In the genomic region with DNA sequence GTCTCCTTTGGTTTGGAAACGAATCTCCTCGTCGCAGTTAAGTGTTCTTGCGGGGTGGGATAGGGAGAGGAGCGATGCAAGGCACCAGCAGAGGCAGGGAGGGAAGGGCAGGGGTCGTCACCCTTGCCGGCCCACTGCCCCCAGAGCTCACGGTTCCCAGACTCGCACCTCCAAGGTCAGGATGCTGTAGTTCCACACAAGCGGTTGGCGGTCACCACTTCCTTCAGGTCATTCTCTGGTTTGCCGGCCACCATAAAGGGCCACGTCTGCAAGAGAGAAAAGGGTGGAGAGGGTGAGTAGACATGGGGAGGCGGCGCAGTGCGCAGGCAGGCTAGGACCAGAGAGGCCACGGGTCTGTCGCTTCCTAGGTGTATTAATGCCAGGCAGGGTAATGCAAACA, we compare ENCODE assay signal across 11 mouse cellular contexts. TPM values are rescaled to one million over a fixed set of nuclear protein-coding genes. Genes with fewer than 3 reads are reported as not detected.
DNase-seq lines count a peak whose midpoint lies in the region; ATAC-seq and TF ChIP-seq lines count a peak whose summit lies in the region.
"Had no signal": no experiment of that assay in that cellular context is flagged by ENCODE, and none has a peak within 500 bp of the region (broad histone marks: within the 10 kb centered on the region; RNA-seq: fewer than 3 reads in every experiment).

No protein-coding gene starts in this region.

- H3K36me3 ChIP-seq in kidney, embryonic 14.5 days (ENCODE audit: control insufficient read depth, insufficient read depth, low read length): no peaks in the 10 kb centered on the region
- no peaks in the 10 kb centered on the region for H3K36me3 ChIP-seq in embryonic facial prominence, embryonic 10.5 days (replicated peaks)
- H3K36me3 ChIP-seq in intestine, embryonic 14.5 days (ENCODE audit: control insufficient read depth, insufficient read depth, low read length): 0 out of 2 replicates have a peak, but pooled peaks cover 6% of the 10 kb centered on the region
- no peaks in the 10 kb centered on the region for H3K36me3 ChIP-seq in lung, postnatal 0 days (ENCODE audit: insufficient read depth, low read length)

- H3K27ac ChIP-seq in kidney, embryonic 14.5 days (ENCODE audit: low read depth, low read length): peak overlapping the region; percentile 98
- H3K27ac ChIP-seq in embryonic facial prominence, embryonic 10.5 days (replicated peaks): no peak overlapping the region
- peak overlapping the region; percentile 99 for H3K27ac ChIP-seq in intestine, embryonic 14.5 days (ENCODE audit: low read depth)
- H3K27ac ChIP-seq in lung, postnatal 0 days (ENCODE audit: low read length): peak overlapping the region; percentile 85

- TF ChIP-seq EP300 in lung, postnatal 0 days (IDR thresholded peaks at IDR 0.05): no peak

- H3K9ac ChIP-seq in kidney, embryonic 14.5 days (ENCODE audit: low read depth, low read length): peak overlapping the region; percentile 97
- H3K9ac ChIP-seq in intestine, embryonic 14.5 days (ENCODE audit: low read length): peak overlapping the region; percentile 100
- H3K9ac ChIP-seq in lung, postnatal 0 days (replicated peaks; ENCODE audit: low read depth): peak overlapping the region; percentile 60

- no peak for DNase-seq in kidney, adult 8-10 months
- DNase-seq in embryonic facial prominence, embryonic 10.5 days (ENCODE audit: low spot score): peak; percentile 50
- DNase-seq in intestine, embryonic 14.5 days (ENCODE audit: low spot score): peak; percentile 74
- DNase-seq in lung, postnatal 0 days (ENCODE audit: low spot score): peak; percentile 40
- no peak for DNase-seq in gastrocnemius, postnatal 25 days
- DNase-seq in right cerebral cortex, postnatal 25 days: no peak
- DNase-seq in urinary bladder, adult 18-20 months (ENCODE audit: low spot score in 2 of 2): no peak
- DNase-seq: gastrocnemius, postnatal 10 days; layer of hippocampus, adult 9-11 months had no signal

- TF ChIP-seq CTCF in lung, postnatal 0 days (IDR thresholded peaks at IDR 0.05): no peak

- H3K4me3 ChIP-seq in kidney, embryonic 14.5 days (ENCODE audit: low read length): peak overlapping the region; percentile 76
- H3K4me3 ChIP-seq in embryonic facial prominence, embryonic 10.5 days: peak overlapping the region; percentile 14; the same call in 1 of the 2 replicates
- H3K4me3 ChIP-seq in intestine, embryonic 14.5 days (ENCODE audit: low read depth, low read length): peak overlapping the region; percentile 76
- H3K4me3 ChIP-seq in lung, postnatal 0 days (ENCODE audit: low read depth, low read length): peak overlapping the region; percentile 56
- H3K4me3 ChIP-seq: megakaryocyte, embryonic 14.5 days had no signal

- peaks cover 16% of the 10 kb centered on the region; the same call in 1 of the 2 replicates for H3K4me1 ChIP-seq in kidney, embryonic 14.5 days (ENCODE audit: control insufficient read depth, insufficient read depth, low read length)
- peaks cover 26% of the 10 kb centered on the region for H3K4me1 ChIP-seq in embryonic facial prominence, embryonic 10.5 days
- peaks cover 12% of the 10 kb centered on the region for H3K4me1 ChIP-seq in intestine, embryonic 14.5 days (replicated peaks; ENCODE audit: control insufficient read depth, insufficient read depth, low read length)
- H3K4me1 ChIP-seq in lung, postnatal 0 days (ENCODE audit: insufficient read depth, low read depth, low read length): no peaks in the 10 kb centered on the region; the same call in 1 of the 2 replicates

- H3K9me3 ChIP-seq in kidney, embryonic 14.5 days (ENCODE audit: control insufficient read depth, low read length): no peaks in the 10 kb centered on the region
- no peaks in the 10 kb centered on the region for H3K9me3 ChIP-seq in embryonic facial prominence, embryonic 10.5 days
- H3K9me3 ChIP-seq in intestine, embryonic 14.5 days (ENCODE audit: control insufficient read depth, low read length): no peaks in the 10 kb centered on the region
- H3K9me3 ChIP-seq in lung, postnatal 0 days (ENCODE audit: low read length): no peaks in the 10 kb centered on the region

- peak; percentile 28; the same call in 1 of the 2 replicates for ATAC-seq in kidney, embryonic 14.5 days (ENCODE audit: low FRiP score, low TSS enrichment)
- ATAC-seq in intestine, embryonic 14.5 days (replicated peaks; ENCODE audit: low FRiP score, low TSS enrichment, low read depth): no peak
- peak; percentile 10 for ATAC-seq in lung, postnatal 0 days

- under 1% methylated on average over 18 of the region's 18 CpGs for WGBS in kidney, embryonic 14.5 days
- under 1% methylated on average over 18 of the region's 18 CpGs for WGBS in embryonic facial prominence, embryonic 10.5 days
- WGBS in intestine, embryonic 14.5 days: under 1% methylated on average over 18 of the region's 18 CpGs
- WGBS in lung, postnatal 0 days: 8% methylated on average over 18 of the region's 18 CpGs

- peak overlapping the region; percentile 43 for H3K4me2 ChIP-seq in kidney, embryonic 14.5 days (replicated peaks; ENCODE audit: low read depth, low read length)
- peak overlapping the region; percentile 43 for H3K4me2 ChIP-seq in intestine, embryonic 14.5 days (ENCODE audit: low read length)
- peak overlapping the region; percentile 34 for H3K4me2 ChIP-seq in lung, postnatal 0 days (replicated peaks; ENCODE audit: low read depth, low read length)

- H3K27me3 ChIP-seq in kidney, embryonic 14.5 days (ENCODE audit: control insufficient read depth, insufficient read depth, low read length): peaks cover 7% of the 10 kb centered on the region; the same call in 1 of the 2 replicates
- H3K27me3 ChIP-seq in embryonic facial prominence, embryonic 10.5 days (replicated peaks; ENCODE audit: low read depth, poor library complexity, severe bottlenecking): peaks cover 98% of the 10 kb centered on the region
- H3K27me3 ChIP-seq in intestine, embryonic 14.5 days (replicated peaks; ENCODE audit: control insufficient read depth, insufficient read depth, low read length): peaks cover 19% of the 10 kb centered on the region; the same call in 1 of the 2 replicates
- peaks cover 11% of the 10 kb centered on the region for H3K27me3 ChIP-seq in lung, postnatal 0 days (replicated peaks; ENCODE audit: insufficient read depth, low read length)

RNA-seq across cellular contexts. Expression of gene Tcf21, which starts 2.4 kb away (rescaled TPM):
- polyA plus RNA-seq in kidney, embryonic 14.5 days (2014; fragmentation: Nextera tagmentation; extraction: Ambion mirVana): 331 and 384 TPM in 2 replicates
- polyA plus RNA-seq in embryonic facial prominence, embryonic 10.5 days (2016; fragmentation: Nextera tagmentation; extraction: Ambion mirVana): 4.8 and 5.0 TPM in 2 replicates
- polyA plus RNA-seq in intestine, embryonic 14.5 days (2014; fragmentation: Nextera tagmentation; extraction: Ambion mirVana): 257 and 320 TPM in 2 replicates
- polyA plus RNA-seq in lung, postnatal 0 days (2015; fragmentation: Nextera tagmentation; extraction: Ambion mirVana): 697 and 750 TPM in 2 replicates
- total RNA-seq in gastrocnemius, postnatal 25 days (2021): not detected
- total RNA-seq: gastrocnemius, postnatal 10 days had no signal

Comparison
In these comparisons a context has a peak if more than half of its experiments do, and no peak if none do; other contexts are left out.
1. H3K4me3 ChIP-seq: peak in every context shown above with its lines; median percentile 76 in kidney, embryonic 14.5 days; 76 in intestine, embryonic 14.5 days; 56 in lung, postnatal 0 days; 14 in embryonic facial prominence, embryonic 10.5 days.
2. DNase-seq: peak in embryonic facial prominence, embryonic 10.5 days (single experiment), intestine, embryonic 14.5 days (single experiment) and lung, postnatal 0 days (single experiment); none in kidney, adult 8-10 months (0 of 2), gastrocnemius, postnatal 25 days (single experiment), right cerebral cortex, postnatal 25 days (single experiment) and urinary bladder, adult 18-20 months (0 of 2).
3. RNA of gene Tcf21, which starts 2.4 kb away (polyA plus RNA-seq): 697 to 750 TPM in lung, postnatal 0 days, 331 to 384 TPM in kidney, embryonic 14.5 days and 257 to 320 TPM in intestine, embryonic 14.5 days; 4.8 to 5.0 TPM in embryonic facial prominence, embryonic 10.5 days; every median in the first group is over 10 times any median in the second.
4. Peak in every context shown above with its lines, with median percentiles within 50 percentile points of each other: H3K4me2 ChIP-seq and H3K9ac ChIP-seq.